ENCODE assay signal across 14 mouse cellular contexts in genomic region chr13:24154281-24155061, GRCm38 (mm10).
"Had no signal": no experiment of that assay in that cellular context is flagged by ENCODE, and none has a peak within 500 bp of the region (broad histone marks: within the 10 kb centered on the region; RNA-seq: fewer than 3 reads in every experiment).

No protein-coding gene starts in this region.

- H3K4me3 ChIP-seq: limb, embryonic 15.5 days; midbrain, embryonic 12.5 days; myocyte; neural tube, embryonic 15.5 days had no signal

- H3K27ac ChIP-seq: limb, embryonic 15.5 days; midbrain, embryonic 12.5 days; neural tube, embryonic 15.5 days had no signal

- H3K27me3 ChIP-seq: limb, embryonic 15.5 days; midbrain, embryonic 12.5 days; neural tube, embryonic 15.5 days had no signal

- H3K9ac ChIP-seq: limb, embryonic 15.5 days; lung, embryonic 14.5 days; midbrain, embryonic 12.5 days; neural tube, embryonic 15.5 days had no signal

- H3K4me2 ChIP-seq: limb, embryonic 15.5 days; lung, embryonic 14.5 days; midbrain, embryonic 12.5 days; neural tube, embryonic 15.5 days had no signal

- H3K36me3 ChIP-seq: midbrain, embryonic 12.5 days; neural tube, embryonic 15.5 days had no signal

- DNase-seq: kidney, adult 9 months; kidney, postnatal 14 days; lung, embryonic 14.5 days; lung, postnatal 10 days; lung, postnatal 4 days; right cerebral cortex, adult 18-20 months; right cerebral cortex, postnatal 25 days had no signal

- H3K9me3 ChIP-seq: limb, embryonic 15.5 days; midbrain, embryonic 12.5 days; neural tube, embryonic 15.5 days had no signal

- ATAC-seq: hindbrain, embryonic 16.5 days; inflammation-experienced regulatory T-cells, adult 6 months; intestine, postnatal 0 days had no signal
